Mouse (Mus musculus) cerebellum, adult (tissue): Measurements from ENCODE around the gene Gm21739.
"Not testable (repeated sequence)": the region's sequence is repeated elsewhere in the genome, so short reads cannot be mapped to it uniquely, and the experiment has no call there.

Experiments
- ATAC-seq: cut with Nextera tagmentation; 2 replicates; pipeline ENCODE4 v1.9.2; 2017; ENCODE audit warnings: mild to moderate bottlenecking, moderate library complexity, mixed read lengths; ENCODE audit not compliant: insufficient number of reproducible peaks, low FRiP score, low TSS enrichment

The Gm21739 gene

DNA sequence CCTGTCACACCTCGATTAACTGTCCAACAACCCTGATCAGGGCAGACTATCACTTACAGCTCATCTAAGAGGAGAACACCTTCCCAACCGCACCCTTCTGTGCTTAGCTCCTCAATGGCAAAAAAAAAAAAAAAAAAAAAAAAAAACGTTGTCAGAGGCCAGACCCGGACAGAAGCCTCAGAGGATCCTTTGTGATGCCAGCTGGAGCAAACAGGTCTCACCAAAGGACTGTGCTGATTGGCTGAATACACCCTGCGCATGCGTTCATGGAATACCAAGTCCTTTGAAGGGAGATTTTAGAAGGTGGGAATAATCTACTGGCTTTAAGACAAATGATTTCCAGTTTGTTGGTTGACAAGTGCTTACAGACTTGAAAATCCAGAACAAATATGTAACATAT, at the start of gene Gm21739:
TSS of gene Gm21739 (minus strand) at position 101 of the 400 bp plus-strand sequence.
- not testable (repeated sequence) for ATAC-seq
